Mouse (Mus musculus): Measurements from ENCODE around the gene Mbd3.

GRCm38 (mm10) chr10:80356001-80356682 lies 43.2 kb downstream of the Mbd3 start, which contains the start of gene Plk5:
- TF ChIP-seq CTCF (IDR thresholded peaks at IDR 0.05; ENCODE audit: low read depth, low read length) (no peak), POLR2A (IDR thresholded peaks at IDR 0.05; ENCODE audit: extremely low read depth, insufficient read depth, low read length) (no peak)

All from liver, adult 2 months (tissue).